Mouse (Mus musculus) midbrain, embryonic 11.5 days (tissue): ENCODE results near the gene Sema6b. TPM values are rescaled to one million over a fixed set of nuclear protein-coding genes. Genes with fewer than 3 reads are reported as not detected.

Experiments used
- ATAC-seq: fragments of 200-750 bp; cut with Nextera tagmentation; 2 replicates; pipeline ENCODE4 v1.8.0; 2017; ENCODE audit warnings: moderate TSS enrichment, moderate library complexity; ENCODE audit not compliant: low FRiP score
- DNase-seq: peaks from one replicate; pipeline ENCODE4 v3.0.0; 2015; ENCODE audit warnings: low spot score; ENCODE audit errors: missing footprints
- H3K27ac ChIP-seq: fragments of 300-500 bp; sonication (generic); 2 replicates; pipeline ENCODE4 v1.5.1; 2014; ENCODE audit warnings: low read depth, low read length
- H3K27me3 ChIP-seq: fragments of 300-500 bp; sonication (generic); 2 replicates; pipeline ENCODE4 v1.6.1; 2014; ENCODE audit warnings: mild to moderate bottlenecking, low read length, moderate library complexity, mixed read lengths; ENCODE audit not compliant: control insufficient read depth, insufficient read depth
- H3K36me3 ChIP-seq: fragments of 300-500 bp; sonication (generic); 2 replicates; pipeline ENCODE4 v1.6.1; 2014; ENCODE audit warnings: mild to moderate bottlenecking, low read length, moderate library complexity, mixed read lengths; ENCODE audit not compliant: control insufficient read depth, insufficient read depth
- H3K4me1 ChIP-seq: fragments of 300-500 bp; sonication (generic); 2 replicates; pipeline ENCODE4 v1.6.1; 2014; ENCODE audit warnings: low read length; ENCODE audit not compliant: control insufficient read depth, insufficient read depth
- H3K4me2 ChIP-seq: fragments of 300-500 bp; sonication (generic); 2 replicates; pipeline ENCODE4 v1.6.1; 2014; ENCODE audit warnings: mild to moderate bottlenecking, moderate library complexity
- H3K4me3 ChIP-seq: fragments of 300-500 bp; sonication (generic); 2 replicates; pipeline ENCODE4 v1.5.1; 2014; ENCODE audit warnings: low read depth, low read length
- H3K9ac ChIP-seq: fragments of 300-500 bp; sonication (generic); 2 replicates; pipeline ENCODE4 v1.6.1; 2014; ENCODE audit warnings: low read length
- H3K9me3 ChIP-seq: fragments of 300-500 bp; sonication (generic); 2 replicates; pipeline ENCODE4 v1.6.1; 2016; ENCODE audit warnings: low read length; ENCODE audit not compliant: control insufficient read depth
- WGBS: fragments of 180-500 bp; shearing (Covaris S2); extraction: QIAGEN DNeasy Blood & Tissue Kit; methylation state at CpG from one replicate; pipeline ENCODE4 v1.1.7; 2014; 5-methylcytosine and 5-hydroxymethylcytosine counted together
- polyA plus RNA-seq: library from polyadenylated mRNA; unstranded; fragments of >200 nt; fragmentation: Nextera tagmentation; extraction: Ambion mirVana; gene quantifications from 2 replicates; pipeline ENCODE4 v1.2.1, GENCODE M21; 2014

The Sema6b gene
- polyA plus RNA-seq, 1 experiment from 2014 or later, result 1.9 TPM

DNA sequence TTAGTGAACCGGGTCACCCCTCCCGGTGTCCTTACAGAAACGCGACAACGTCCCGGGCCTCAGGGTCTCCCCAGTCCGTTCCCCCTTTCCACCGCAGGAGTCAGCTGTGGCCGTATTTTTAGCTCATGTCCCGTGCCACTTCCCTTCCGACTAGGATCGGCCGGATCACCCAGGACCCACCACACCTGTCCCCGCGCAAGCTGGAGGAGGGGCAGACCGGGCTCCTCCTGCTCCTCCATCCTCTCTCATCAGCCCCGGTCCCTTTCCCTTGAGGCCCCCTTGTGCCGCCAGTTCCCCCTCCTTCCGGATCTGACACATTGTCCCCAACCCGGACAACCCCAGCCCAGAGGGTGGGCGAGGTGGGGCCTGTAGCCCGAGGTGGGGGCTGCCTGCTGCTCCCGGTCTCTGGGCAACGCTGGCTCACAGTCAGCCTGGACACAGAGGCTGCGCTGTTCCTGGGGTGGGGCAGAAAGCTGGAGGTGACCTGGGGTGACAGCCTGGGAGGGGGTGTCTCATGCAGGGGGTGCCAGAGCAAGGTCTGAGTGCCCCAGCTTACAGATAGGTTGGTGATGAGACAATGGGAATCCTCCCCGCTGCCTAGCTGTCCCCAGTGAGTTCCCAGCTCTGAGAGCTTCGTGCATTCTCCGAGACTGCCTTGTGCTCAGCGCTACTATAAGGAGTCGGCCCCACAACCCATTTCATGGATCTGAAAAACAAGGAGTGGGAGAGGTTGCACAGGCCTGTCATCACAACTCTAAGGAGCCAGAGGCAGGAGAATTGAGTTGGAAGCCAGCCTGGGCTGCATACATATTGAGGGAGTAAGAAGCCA lies 8.9 kb upstream of the Sema6b start:
- Histone ChIP-seq H3K9ac (peak overlapping the region; percentile 52), H3K9me3 (no peaks in the 10 kb centered on the region), H3K27me3 (peaks cover 20% of the 10 kb centered on the region), H3K4me1 (peaks cover 7% of the 10 kb centered on the region), H3K36me3 (no peaks in the 10 kb centered on the region), H3K27ac (no peak overlapping the region), H3K4me2 (peak overlapping the region; percentile 43), H3K4me3 (peak overlapping the region; percentile 15)
- WGBS, result 2% methylated on average over 30 of the region's 30 CpGs
- ATAC-seq, result peak; percentile 35; the same call in 1 of the 2 replicates
- peak; percentile 88 for DNase-seq

- Histone ChIP-seq H3K4me3 (no peak overlapping the region), H3K36me3 (no peaks in the 10 kb centered on the region), H3K9ac (no peak overlapping the region), H3K27me3 (peaks cover 22% of the 10 kb centered on the region), H3K4me1 (peaks cover 7% of the 10 kb centered on the region), H3K9me3 (no peaks in the 10 kb centered on the region), H3K4me2 (peak overlapping the region; percentile 43; the same call in 1 of the 2 replicates), H3K27ac (no peak overlapping the region)
- 17% methylated on average over 9 of the region's 9 CpGs for WGBS
- ATAC-seq (peak; percentile 20; the same call in 1 of the 2 replicates), DNase-seq (no peak)
Measured at GRCm38 (mm10) chr17:56148280-56148679, 8.1 kb upstream of the Sema6b start.

DNA sequence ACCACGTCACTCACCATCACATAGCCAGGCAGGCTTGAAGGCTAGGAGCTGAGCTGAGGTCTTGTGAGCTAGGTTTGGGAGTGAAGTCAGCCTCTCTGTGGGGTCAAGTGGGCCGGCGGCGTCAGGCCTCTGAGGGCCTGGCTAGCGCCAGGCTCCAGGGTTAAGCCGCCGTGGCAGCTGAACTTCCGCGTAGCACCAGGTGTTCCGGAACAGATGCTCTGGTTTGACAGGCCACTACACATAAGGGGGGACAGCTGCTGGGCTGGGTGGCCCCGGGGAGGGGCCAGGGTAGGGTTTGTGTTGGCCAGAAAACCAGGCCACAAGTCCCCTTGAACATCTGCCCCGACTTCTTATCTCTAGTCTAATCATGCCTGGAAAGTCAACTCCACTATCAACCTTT lies 7.3 kb upstream of the Sema6b start:
- WGBS, result 63% methylated on average over 12 of the region's 12 CpGs
- Histone ChIP-seq H3K9ac (no peak overlapping the region), H3K4me3 (no peak overlapping the region), H3K27me3 (peaks cover 22% of the 10 kb centered on the region), H3K4me1 (peaks cover 9% of the 10 kb centered on the region), H3K36me3 (no peaks in the 10 kb centered on the region), H3K9me3 (no peaks in the 10 kb centered on the region), H3K4me2 (no peak overlapping the region), H3K27ac (no peak overlapping the region)
- DNase-seq (no peak), ATAC-seq (no peak)

DNA sequence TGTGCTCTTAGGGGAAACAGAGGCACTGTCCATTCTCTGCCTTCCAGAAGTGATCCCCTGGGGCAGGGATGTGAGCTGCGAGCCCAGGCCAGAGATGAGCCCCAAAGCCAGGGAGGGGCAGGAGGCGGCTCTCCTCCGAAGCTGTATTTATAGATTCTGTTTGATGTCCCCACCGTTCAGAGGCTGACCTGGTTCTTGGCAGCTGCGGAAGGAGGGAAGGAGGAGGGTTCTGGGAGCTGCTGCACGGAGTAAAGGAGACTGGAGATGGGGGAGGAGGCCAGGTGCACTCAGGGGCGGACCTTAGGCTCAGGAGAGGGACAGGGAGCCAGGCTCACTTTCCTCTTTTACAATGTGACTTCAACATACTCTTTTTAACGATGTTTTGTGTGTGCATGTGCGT lies 6.0 kb upstream of the Sema6b start:
- ATAC-seq (no peak), DNase-seq (no peak)
- no peak overlapping the region for H3K9ac ChIP-seq
- peaks cover 18% of the 10 kb centered on the region for H3K4me1 ChIP-seq
- H3K9me3 ChIP-seq, result no peaks in the 10 kb centered on the region
- H3K27me3 ChIP-seq, result peaks cover 29% of the 10 kb centered on the region
- no peak overlapping the region for H3K4me2 ChIP-seq
- no peaks in the 10 kb centered on the region for H3K36me3 ChIP-seq
- no peak overlapping the region for H3K4me3 ChIP-seq
- no peak overlapping the region for H3K27ac ChIP-seq
- 22% methylated on average over 9 of the region's 9 CpGs for WGBS

GRCm38 (mm10) chr17:56144546-56144945 lies 4.4 kb upstream of the Sema6b start:
- H3K27me3 ChIP-seq, result peaks cover 38% of the 10 kb centered on the region
- H3K9me3 ChIP-seq, result no peaks in the 10 kb centered on the region
- no peak overlapping the region for H3K4me3 ChIP-seq
- 77% methylated on average over 9 of the region's 9 CpGs for WGBS
- H3K4me1 ChIP-seq, result peaks cover 19% of the 10 kb centered on the region
- ATAC-seq (no peak), DNase-seq (no peak)
- H3K4me2 ChIP-seq, result no peak overlapping the region
- no peaks in the 10 kb centered on the region for H3K36me3 ChIP-seq
- no peak overlapping the region for H3K9ac ChIP-seq
- H3K27ac ChIP-seq, result no peak overlapping the region

DNA sequence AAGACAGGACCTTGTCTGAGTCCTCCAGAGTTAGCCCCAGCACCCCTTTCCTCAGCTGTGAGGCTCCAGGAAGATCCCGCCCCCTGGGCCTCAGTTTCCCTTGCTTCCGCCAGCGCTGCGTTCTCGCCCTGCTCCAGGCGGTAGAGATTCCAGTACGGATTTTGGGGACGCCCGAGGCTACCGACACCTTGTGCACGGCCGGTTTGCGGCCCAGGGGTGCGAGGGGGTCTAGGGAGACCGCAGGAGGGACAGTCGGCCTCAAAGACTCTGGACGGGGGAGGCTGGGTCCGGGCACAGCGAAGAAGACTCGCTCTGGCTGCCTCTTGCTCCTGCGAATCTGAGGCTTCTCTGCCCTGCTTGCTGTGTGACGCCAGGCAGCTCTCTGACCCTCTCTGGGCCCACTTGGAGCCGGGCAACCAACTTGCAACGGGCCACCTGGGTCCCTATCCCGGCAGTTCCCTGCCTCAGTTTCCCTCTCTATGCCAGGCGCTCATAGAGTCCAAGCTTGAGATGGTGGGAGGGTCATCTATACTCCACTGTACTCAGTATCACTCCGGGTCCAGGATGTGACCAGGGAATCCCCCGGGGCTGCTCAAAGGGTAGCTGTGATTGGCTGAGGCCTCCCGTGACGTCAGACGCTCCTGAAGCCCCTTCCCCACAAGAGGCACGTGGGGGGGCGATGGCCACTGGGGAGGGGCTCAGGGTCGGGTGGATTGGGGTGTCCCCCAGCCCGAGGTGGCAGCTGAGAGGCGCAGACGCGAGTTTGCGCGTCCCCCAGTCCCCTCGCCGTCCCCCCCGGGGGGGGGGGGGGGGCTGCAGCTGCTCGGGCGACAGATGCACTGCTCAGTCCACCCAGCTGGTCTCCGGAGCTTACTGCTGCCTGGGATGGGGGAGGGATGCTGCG lies 1.8 kb upstream of the Sema6b start:
- 2% methylated on average over 44 of the region's 47 CpGs for WGBS
- H3K9me3 ChIP-seq, result no peaks in the 10 kb centered on the region
- H3K27ac ChIP-seq, result no peak overlapping the region
- H3K4me1 ChIP-seq, result peaks cover 22% of the 10 kb centered on the region
- peak overlapping the region; percentile 31 for H3K4me3 ChIP-seq
- H3K36me3 ChIP-seq, result no peaks in the 10 kb centered on the region
- ATAC-seq (peak; percentile 70), DNase-seq (peak; percentile 97)
- peaks cover 37% of the 10 kb centered on the region for H3K27me3 ChIP-seq
- H3K9ac ChIP-seq, result peak overlapping the region; percentile 24; the same call in 1 of the 2 replicates
- H3K4me2 ChIP-seq, result peak overlapping the region; percentile 43

DNA sequence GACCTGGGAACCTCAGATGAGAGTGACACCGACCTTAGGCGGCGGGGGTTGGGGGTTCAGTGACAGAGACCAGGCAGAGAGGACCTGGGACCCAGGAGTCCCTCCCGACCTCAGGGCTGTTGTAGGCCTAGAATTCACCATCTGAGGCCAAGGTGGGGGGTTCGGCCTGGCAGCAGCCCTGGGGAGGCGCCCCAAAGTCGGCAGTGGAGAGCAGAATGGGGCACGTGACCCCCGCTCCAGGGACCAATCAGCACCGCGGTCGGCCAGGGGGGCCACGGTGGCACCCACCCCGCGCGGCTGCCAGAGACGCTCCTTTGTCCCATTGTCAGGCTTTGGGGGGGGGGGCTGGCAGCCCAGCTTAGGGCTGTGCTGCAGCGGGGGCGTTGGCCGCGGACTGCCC lies 788 bp downstream of the Sema6b start:
- Histone ChIP-seq H3K4me2 (peak overlapping the region; percentile 96), H3K36me3 (no peaks in the 10 kb centered on the region), H3K4me1 (peaks cover 26% of the 10 kb centered on the region), H3K4me3 (peak overlapping the region; percentile 67), H3K9ac (peak overlapping the region; percentile 69), H3K27ac (no peak overlapping the region), H3K9me3 (no peaks in the 10 kb centered on the region), H3K27me3 (peaks cover 37% of the 10 kb centered on the region)
- 3% methylated on average over 20 of the region's 21 CpGs for WGBS
- DNase-seq (no peak), ATAC-seq (peak; percentile 25; the same call in 1 of the 2 replicates)

GRCm38 (mm10) chr17:56137839-56138613 lies 2.1 kb downstream of the Sema6b start:
- no peak overlapping the region for H3K27ac ChIP-seq

More at GRCm38 (mm10) chr17:56137839-56138613, 2.1 kb downstream of the Sema6b start:
- 16% methylated on average over 25 of the region's 25 CpGs for WGBS
- H3K27me3 ChIP-seq, result peaks cover 35% of the 10 kb centered on the region
- DNase-seq, result no peak
- peak overlapping the region; percentile 1; the same call in 1 of the 2 replicates for H3K9ac ChIP-seq
- peaks cover 32% of the 10 kb centered on the region for H3K4me1 ChIP-seq
- ATAC-seq, result no peak
- H3K4me2 ChIP-seq, result peak overlapping the region; percentile 21; the same call in 1 of the 2 replicates
- no peaks in the 10 kb centered on the region for H3K9me3 ChIP-seq
- no peaks in the 10 kb centered on the region for H3K36me3 ChIP-seq
- H3K4me3 ChIP-seq, result no peak overlapping the region
